Mouse (Mus musculus) MEL (cell line): ENCODE measurements at regions not wholly inside any gene's neighbourhood (a gene's known extent, or its start where the extent isn't known, plus 50 kb on each side); places are given as distances from the start of the nearest gene placed in this dataset.

Source experiments
- DNase-seq: peaks from one replicate; pipeline ENCODE4 v3.0.0; 2011; ENCODE audit warnings: low read depth, low spot score
- H3K27ac ChIP-seq: 2 replicates; pipeline ENCODE4 v1.5.1; 2012; ENCODE audit warnings: low read depth, mild to moderate bottlenecking, control low read depth, low read length, moderate library complexity; ENCODE audit not compliant: control insufficient read depth
- H3K27me3 ChIP-seq, 2 experiments: fragments of 150-350 bp in 1 of 2; sonication (generic) in 1 of 2; 2 replicates each; pipeline ENCODE4 v1.6.1; 2012; ENCODE audit warnings: low read length in 2 of 2, mild to moderate bottlenecking in 2 of 2, improper control_type of control experiment in 1 of 2, moderate library complexity in 1 of 2; ENCODE audit not compliant: insufficient read depth in 2 of 2, control insufficient read depth in 1 of 2
- H3K36me3 ChIP-seq, 2 experiments: 2 replicates each; pipeline ENCODE4 v1.6.1; 2012 to 2014; ENCODE audit warnings: low read length in 2 of 2, improper control_type of control experiment in 1 of 2, inconsistent platforms in 1 of 2, mild to moderate bottlenecking in 1 of 2; ENCODE audit not compliant: insufficient read depth in 2 of 2, control insufficient read depth in 1 of 2
- H3K4me1 ChIP-seq, 2 experiments: fragments of 150-350 bp in 1 of 2; sonication (generic) in 1 of 2; 2 replicates each; pipeline ENCODE4 v1.6.1; 2012; ENCODE audit warnings: low read length in 2 of 2, improper control_type of control experiment in 1 of 2, mild to moderate bottlenecking in 1 of 2; ENCODE audit not compliant: insufficient read depth in 2 of 2, control insufficient read depth in 1 of 2
- H3K4me3 ChIP-seq, 2 experiments: fragments of 150-350 bp in 1 of 2; sonication (generic) in 1 of 2; 2 replicates each; pipeline ENCODE4 v1.5.1; 2012; ENCODE audit warnings: low read depth in 2 of 2, low read length in 2 of 2, mild to moderate bottlenecking in 2 of 2, moderate library complexity in 2 of 2, control low read depth in 1 of 2, improper control_type of control experiment in 1 of 2; ENCODE audit not compliant: control insufficient read depth in 1 of 2, insufficient read depth in 1 of 2
- H3K79me2 ChIP-seq: 2 replicates; pipeline ENCODE4 v1.6.1; 2012; ENCODE audit warnings: mild to moderate bottlenecking, low read length, moderate library complexity; ENCODE audit not compliant: control insufficient read depth, poor library complexity, insufficient read depth
- H3K9ac ChIP-seq: 2 replicates; pipeline ENCODE4 v1.6.1; 2012; ENCODE audit warnings: low read depth, mild to moderate bottlenecking, control low read depth, low read length, moderate library complexity; ENCODE audit not compliant: control insufficient read depth, poor library complexity, severe bottlenecking
- H3K9me3 ChIP-seq: fragments of 150-350 bp; sonication (generic); replicated peaks from 2 replicates; pipeline ENCODE4 v1.6.1; 2012; ENCODE audit warnings: mild to moderate bottlenecking, low read length, improper control_type of control experiment, moderate library complexity; ENCODE audit not compliant: insufficient read depth
- BHLHE40 ChIP-seq: IDR thresholded peaks from 2 replicates; pipeline ENCODE4 v1.6.1; 2012; ENCODE audit warnings: low read depth, mild to moderate bottlenecking, inconsistent platforms, low read length, improper control_type of control experiment, borderline replicate concordance
- CHD1 ChIP-seq: IDR thresholded peaks from 2 replicates; pipeline ENCODE4 v1.6.1; 2012; ENCODE audit warnings: low read depth, mild to moderate bottlenecking, inconsistent platforms, low read length, improper control_type of control experiment
- CTCF ChIP-seq, 3 experiments: IDR thresholded peaks in 2 of 3; conservative IDR thresholded peaks in 1 of 3; 2 replicates each; pipeline ENCODE4 v1.5.1; 2011 to 2012; ENCODE audit warnings: low read length in 3 of 3, low read depth in 2 of 3, mild to moderate bottlenecking in 2 of 3, improper control_type of control experiment in 1 of 3, inconsistent platforms in 1 of 3, mixed read lengths in 1 of 3, moderate library complexity in 1 of 3; ENCODE audit not compliant: control insufficient read depth in 1 of 3, insufficient read depth in 1 of 3, poor library complexity in 1 of 3, severe bottlenecking in 1 of 3
- E2F4 ChIP-seq: IDR thresholded peaks from 2 replicates; pipeline ENCODE4 v1.6.1; 2011; ENCODE audit warnings: low read depth, low read length, improper control_type of control experiment, borderline replicate concordance
- ELF1 ChIP-seq: IDR thresholded peaks from 2 replicates; pipeline ENCODE4 v1.6.1; 2014; ENCODE audit warnings: low read depth, mild to moderate bottlenecking, inconsistent platforms, low read length, improper control_type of control experiment, moderate library complexity
- ETS1 ChIP-seq: IDR thresholded peaks from 2 replicates; pipeline ENCODE4 v1.6.1; 2012; ENCODE audit warnings: low read depth, mild to moderate bottlenecking, inconsistent platforms, low read length, improper control_type of control experiment, moderate library complexity
- GATA1 ChIP-seq: IDR thresholded peaks from 2 replicates; pipeline ENCODE4 v1.6.1; 2011; ENCODE audit warnings: low read depth, low read length, improper control_type of control experiment
- HCFC1 ChIP-seq: IDR thresholded peaks from 2 replicates; pipeline ENCODE4 v1.6.1; 2012; ENCODE audit warnings: low read depth, mild to moderate bottlenecking, inconsistent platforms, low read length, improper control_type of control experiment, moderate library complexity
- KAT2A ChIP-seq: conservative IDR thresholded peaks from 2 replicates; pipeline ENCODE4 v1.6.1; 2012; ENCODE audit warnings: low read depth, low read length, improper control_type of control experiment, inconsistent platforms
- MAX ChIP-seq: IDR thresholded peaks from 2 replicates; pipeline ENCODE4 v1.6.1; 2011; ENCODE audit warnings: low read length, improper control_type of control experiment
- MAZ ChIP-seq: IDR thresholded peaks from 2 replicates; pipeline ENCODE4 v1.6.1; 2012; ENCODE audit warnings: low read depth, mild to moderate bottlenecking, inconsistent platforms, low read length, improper control_type of control experiment
- MYB ChIP-seq: IDR thresholded peaks from 2 replicates; pipeline ENCODE4 v1.6.1; 2011; ENCODE audit warnings: mild to moderate bottlenecking, low read depth, low read length, improper control_type of control experiment
- MYC ChIP-seq: IDR thresholded peaks from 2 replicates; pipeline ENCODE4 v1.6.1; 2011; ENCODE audit warnings: low read depth, mild to moderate bottlenecking, low read length, improper control_type of control experiment, moderate library complexity
- NELFE ChIP-seq: IDR thresholded peaks from 2 replicates; pipeline ENCODE4 v1.6.1; 2011; ENCODE audit warnings: low read depth, low read length, improper control_type of control experiment
- NRF1 ChIP-seq: IDR thresholded peaks from 2 replicates; pipeline ENCODE4 v1.6.1; 2014; ENCODE audit warnings: low read depth, mild to moderate bottlenecking, inconsistent platforms, low read length, improper control_type of control experiment, moderate library complexity; ENCODE audit not compliant: poor library complexity, insufficient read depth, severe bottlenecking
- POLR2AphosphoS5 ChIP-seq: IDR thresholded peaks from 2 replicates; pipeline ENCODE4 v1.6.1; 2012; ENCODE audit warnings: low read depth, borderline replicate concordance, mild to moderate bottlenecking, inconsistent platforms, low read length, moderate library complexity, mixed read lengths
- RAD21 ChIP-seq: IDR thresholded peaks from 2 replicates; pipeline ENCODE4 v1.6.1; 2011; ENCODE audit warnings: mild to moderate bottlenecking, low read depth, low read length, improper control_type of control experiment
- RCOR1 ChIP-seq: IDR thresholded peaks from 2 replicates; pipeline ENCODE4 v1.6.1; 2012; ENCODE audit warnings: low read depth, mild to moderate bottlenecking, inconsistent platforms, low read length, improper control_type of control experiment
- SIN3A ChIP-seq: IDR thresholded peaks from 2 replicates; pipeline ENCODE4 v1.6.1; 2012; ENCODE audit warnings: low read length, improper control_type of control experiment, inconsistent platforms
- UBTF ChIP-seq: IDR thresholded peaks from 2 replicates; pipeline ENCODE4 v1.6.1; 2012; ENCODE audit warnings: low read depth, mild to moderate bottlenecking, inconsistent platforms, low read length, improper control_type of control experiment, moderate library complexity, borderline replicate concordance; ENCODE audit not compliant: insufficient read depth
- USF2 ChIP-seq, 2 experiments: IDR thresholded peaks; 2 replicates each; pipeline ENCODE4 v1.6.1; 2011 to 2012; ENCODE audit warnings: improper control_type of control experiment in 2 of 2, low read length in 2 of 2, borderline replicate concordance in 1 of 2, inconsistent platforms in 1 of 2, low read depth in 1 of 2, mild to moderate bottlenecking in 1 of 2; ENCODE audit not compliant: insufficient read depth in 1 of 2
- ZC3H11A ChIP-seq: IDR thresholded peaks from 2 replicates; pipeline ENCODE4 v1.6.1; 2012; ENCODE audit warnings: low read depth, mild to moderate bottlenecking, inconsistent platforms, low read length, improper control_type of control experiment
- ZMIZ1 ChIP-seq: IDR thresholded peaks from 2 replicates; pipeline ENCODE4 v1.6.1; 2012; ENCODE audit warnings: low read depth, mild to moderate bottlenecking, inconsistent platforms, low read length, improper control_type of control experiment, moderate library complexity
- ZNF384 ChIP-seq: IDR thresholded peaks from 2 replicates; pipeline ENCODE4 v1.6.1; 2012; ENCODE audit warnings: low read depth, mild to moderate bottlenecking, inconsistent platforms, low read length, improper control_type of control experiment

- DNase-seq: no peak
- Histone ChIP-seq H3K27me3 (no peaks in the 10 kb centered on the region), H3K4me1 (no peaks in the 10 kb centered on the region), H3K79me2 (no peaks in the 10 kb centered on the region), H3K36me3 (no peaks in the 10 kb centered on the region), H3K4me3 (no peak overlapping the region), H3K27ac (no peak overlapping the region), H3K9ac (no peak overlapping the region), H3K9me3 (no peaks in the 10 kb centered on the region)
- TF ChIP-seq E2F4 (no peak), ETS1 (no peak), MAX (no peak), ZC3H11A (no peak), USF2 (IDR thresholded peaks at IDR 0.05; ENCODE audit: borderline replicate concordance in 1 of 2, insufficient read depth in 1 of 2, low read depth in 1 of 2, low read length in 2 of 2) (no peak)
Measured at GRCm38 (mm10) chr7:40683641-40684040, 214.5 kb upstream of the Vstm2b start.

GRCm38 (mm10) chr7:40687005-40687404, 211.1 kb upstream of the Vstm2b start:
- Histone ChIP-seq H3K9me3 (no peaks in the 10 kb centered on the region), H3K27ac (no peak overlapping the region)
- TF ChIP-seq BHLHE40 (no peak), CTCF (IDR thresholded peaks at IDR 0.05 in 2 of 3, conservative IDR thresholded peaks at IDR 0.05 in 1 of 3; ENCODE audit: control insufficient read depth in 1 of 3, insufficient read depth in 1 of 3, low read depth in 2 of 3, low read length in 3 of 3, poor library complexity in 1 of 3, severe bottlenecking in 1 of 3) (peak in 2 of 3 experiments; percentile 15 to 20; a peak in 1 of 6 replicates), SIN3A (no peak), KAT2A (no peak)
- TF ChIP-seq, all 39 proteins: peak for 1
- Histone ChIP-seq H3K9ac (no peak overlapping the region), H3K4me3 (no peak overlapping the region), H3K36me3 (no peaks in the 10 kb centered on the region), H3K79me2 (no peaks in the 10 kb centered on the region), H3K27me3 (no peaks in the 10 kb centered on the region), H3K4me1 (no peaks in the 10 kb centered on the region)
- DNase-seq: peak; percentile 3

DNA sequence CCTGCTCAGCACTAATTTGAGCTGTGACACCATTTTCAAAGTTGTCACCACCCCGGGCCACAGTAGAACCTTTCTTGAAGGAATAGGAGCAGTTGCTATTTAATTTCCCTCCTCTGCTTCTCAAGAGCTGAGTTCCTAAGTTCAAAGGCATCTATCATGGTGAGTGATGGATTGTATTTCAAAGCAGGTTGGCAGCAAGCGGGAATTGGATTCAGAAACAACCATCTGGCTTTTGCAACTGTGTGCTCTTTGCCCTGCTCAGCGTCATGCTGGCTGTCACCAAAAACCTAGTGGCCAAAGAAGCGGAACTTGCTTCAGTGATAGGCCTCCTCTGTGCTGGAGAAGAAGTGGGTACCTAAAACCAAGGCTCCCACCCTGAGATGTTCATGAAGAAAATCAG, 209.6 kb upstream of the Vstm2b start:
- Histone ChIP-seq H3K36me3 (no peaks in the 10 kb centered on the region), H3K9ac (no peak overlapping the region), H3K4me3 (no peak overlapping the region), H3K9me3 (no peaks in the 10 kb centered on the region), H3K27me3 (no peaks in the 10 kb centered on the region), H3K4me1 (no peaks in the 10 kb centered on the region), H3K79me2 (no peaks in the 10 kb centered on the region), H3K27ac (no peak overlapping the region)
- TF ChIP-seq NRF1: no peak
- no peak for TF ChIP-seq NELFE
- TF ChIP-seq ELF1: no peak
- TF ChIP-seq POLR2AphosphoS5: no peak
- no peak for TF ChIP-seq BHLHE40
- no peak for TF ChIP-seq USF2 (IDR thresholded peaks at IDR 0.05; ENCODE audit: borderline replicate concordance in 1 of 2, insufficient read depth in 1 of 2, low read depth in 1 of 2, low read length in 2 of 2)
- TF ChIP-seq ZNF384: no peak
- TF ChIP-seq MAZ: no peak
- no peak for TF ChIP-seq GATA1
- TF ChIP-seq HCFC1: no peak
- TF ChIP-seq UBTF: no peak
- TF ChIP-seq MYB: no peak
- no peak for TF ChIP-seq RAD21
- TF ChIP-seq MYC: no peak
- TF ChIP-seq ZMIZ1: no peak
- no peak for TF ChIP-seq MAX
- no peak for TF ChIP-seq ETS1
- no peak for TF ChIP-seq CHD1
- TF ChIP-seq SIN3A: no peak
- TF ChIP-seq RCOR1: no peak
- no peak for DNase-seq
